Mouse (Mus musculus) neural tube, embryonic 12.5 days (tissue): ENCODE data around the gene Gm6367. TPM values are rescaled to one million over a fixed set of nuclear protein-coding genes. Genes with fewer than 3 reads are reported as not detected.
"Not testable (repeated sequence)": the region's sequence is repeated elsewhere in the genome, so short reads cannot be mapped to it uniquely, and the experiment has no call there.

ENCODE experiments used
- ATAC-seq: fragments of 200-750 bp; cut with Nextera tagmentation; 2 replicates; pipeline ENCODE4 v1.8.0; 2017; ENCODE audit warnings: low read depth, mild to moderate bottlenecking, moderate TSS enrichment, moderate library complexity; ENCODE audit not compliant: low FRiP score
- H3K27ac ChIP-seq: fragments of 300-500 bp; sonication (generic); 2 replicates; pipeline ENCODE4 v1.5.1; 2016
- H3K27me3 ChIP-seq: fragments of 300-500 bp; sonication (generic); replicated peaks from 2 replicates; pipeline ENCODE4 v1.6.1; 2016; ENCODE audit warnings: mild to moderate bottlenecking
- H3K36me3 ChIP-seq: fragments of 300-500 bp; sonication (generic); 2 replicates; pipeline ENCODE4 v1.6.1; 2016; ENCODE audit warnings: mild to moderate bottlenecking
- H3K4me1 ChIP-seq: fragments of 300-500 bp; sonication (generic); 2 replicates; pipeline ENCODE4 v1.6.1; 2016
- H3K4me2 ChIP-seq: fragments of 300-500 bp; sonication (generic); replicated peaks from 2 replicates; pipeline ENCODE4 v1.6.1; 2016; ENCODE audit warnings: mild to moderate bottlenecking
- H3K4me3 ChIP-seq: fragments of 300-500 bp; sonication (generic); 2 replicates; pipeline ENCODE4 v1.5.1; 2016
- H3K9ac ChIP-seq: fragments of 300-500 bp; sonication (generic); 2 replicates; pipeline ENCODE4 v1.6.1; 2016; ENCODE audit warnings: mild to moderate bottlenecking
- H3K9me3 ChIP-seq: fragments of 300-500 bp; sonication (generic); 2 replicates; pipeline ENCODE4 v1.6.1; 2016; ENCODE audit warnings: mild to moderate bottlenecking
- WGBS: fragments of 180-500 bp; shearing (Covaris S2); methylation state at CpG from one replicate; pipeline ENCODE4 v1.1.7; 2016; 5-methylcytosine and 5-hydroxymethylcytosine counted together
- polyA plus RNA-seq: library from polyadenylated mRNA; unstranded; fragments of >200 nt; fragmentation: Nextera tagmentation; extraction: Ambion mirVana; gene quantifications from 2 replicates; pipeline ENCODE4 v1.2.1, GENCODE M21; 2016

The Gm6367 gene
- not detected in 2 replicates for polyA plus RNA-seq

DNA sequence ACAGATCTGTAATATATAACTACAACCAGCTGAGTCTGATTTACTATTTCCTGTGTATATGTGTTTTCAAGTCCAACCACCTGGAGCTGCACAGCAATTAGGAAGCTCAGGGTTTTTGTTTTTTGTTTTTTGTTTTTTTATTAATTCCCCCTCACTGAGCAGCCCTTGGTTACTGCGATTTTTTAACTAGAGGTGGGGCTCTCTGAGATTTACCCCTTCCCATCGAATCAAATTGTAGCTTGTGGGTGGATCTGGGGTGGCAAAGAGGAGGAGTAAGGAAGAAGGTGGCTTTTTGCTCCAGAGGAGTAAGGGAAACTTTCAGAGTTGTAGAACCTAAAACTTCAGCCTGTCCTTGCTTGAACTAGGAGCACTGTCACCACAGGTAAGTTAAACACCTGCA lies at the start of gene Gm6367:
Gm6367 (plus strand) TSS at position 301 of the 400 bp plus-strand sequence.
- ATAC-seq, H3K4me1 ChIP-seq: not testable (repeated sequence)
- no CpG with 5 or more reads among the region's 2 CpGs for WGBS

More for the DNA sequence above, at the start of gene Gm6367:
- H3K4me2 ChIP-seq, H3K27ac ChIP-seq, H3K9me3 ChIP-seq, H3K27me3 ChIP-seq, H3K9ac ChIP-seq, H3K36me3 ChIP-seq, H3K4me3 ChIP-seq: not testable (repeated sequence)

Other genes with a start within 250 kb of the Gm6367 start
- not detected in 2 replicates for gene Gm3183, start 123.2 kb upstream of the Gm6367 start, polyA plus RNA-seq
- not detected in 2 replicates for gene Gm7942, start 118.3 kb downstream of the Gm6367 start, polyA plus RNA-seq
- gene Gm16513, start 194.0 kb downstream of the Gm6367 start, polyA plus RNA-seq, result not detected in 2 replicates